Mouse (Mus musculus): ENCODE measurements around the gene Tm6sf2. TPM values are rescaled to one million over a fixed set of nuclear protein-coding genes. Genes with fewer than 3 reads are reported as not detected.

The Tm6sf2 gene
- 0.50 and 2.0 TPM in 2 replicates for polyA plus RNA-seq (2014; fragmentation: Nextera tagmentation; extraction: Ambion mirVana)

DNA sequence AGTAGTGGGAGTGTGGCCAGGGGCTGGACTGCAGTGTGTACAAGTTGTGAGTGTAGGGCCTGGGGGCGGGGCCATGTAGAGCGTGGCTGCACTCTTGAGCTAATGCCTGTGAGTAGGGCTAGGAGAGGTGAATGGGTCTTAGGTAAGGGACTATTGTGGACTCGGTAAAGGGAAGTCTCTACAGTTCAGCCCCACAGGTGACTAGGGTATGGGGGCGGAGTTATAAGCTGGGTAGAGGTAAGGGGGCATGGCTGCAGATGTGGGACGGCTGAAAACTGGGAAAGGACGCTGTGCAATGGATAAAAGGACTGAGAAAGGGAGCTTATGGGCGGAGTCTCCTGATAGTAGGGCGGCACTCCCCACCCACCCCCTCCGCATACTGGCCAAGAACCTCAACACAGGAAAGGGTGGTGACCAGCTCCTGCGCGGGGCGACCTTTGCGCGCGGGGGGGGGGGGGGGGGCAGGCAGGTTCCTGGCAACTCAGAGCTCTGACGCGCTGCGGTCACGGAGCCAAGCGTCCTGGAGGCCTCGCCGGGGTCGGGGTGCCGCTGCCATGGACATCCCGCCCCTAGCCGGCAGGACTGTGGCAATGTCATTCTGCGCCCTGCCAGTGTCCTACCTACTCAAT lies at the start of gene Tm6sf2:
Gene Tm6sf2, plus strand, starts transcription at position 484 of the 629 bp plus-strand sequence.
- Histone ChIP-seq H3K4me3 (ENCODE audit: control insufficient read depth in 1 of 2, insufficient read depth in 1 of 2, low read depth in 1 of 2, low read length in 2 of 2) (peak within 1 kb of the TSS; percentile 26 to 28), H3K27me3 (ENCODE audit: control insufficient read depth, insufficient read depth, low read length) (no peaks in the 10 kb centered on the region), H3K9me3 (ENCODE audit: control insufficient read depth, low read length) (no peaks in the 10 kb centered on the region), H3K4me1 (ENCODE audit: control insufficient read depth in 2 of 2, insufficient read depth in 2 of 2, low read length in 2 of 2) (peaks cover 13 to 21% of the 10 kb centered on the region in 2 experiments; a peak in 3 of 4 replicates), H3K36me3 (ENCODE audit: control insufficient read depth, insufficient read depth, low read length) (peaks cover 45% of the 10 kb centered on the region), H3K9ac (ENCODE audit: low read length) (peak within 1 kb of the TSS; percentile 57), H3K4me2 (ENCODE audit: low read length) (peak within 1 kb of the TSS; percentile 76), H3K27ac (replicated peaks in 1 of 2; ENCODE audit: control insufficient read depth in 1 of 2, insufficient read depth in 1 of 2, low read depth in 2 of 2, low read length in 2 of 2) (peak within 1 kb of the TSS in 1 of 2 experiments; percentile 19; a peak in 1 of 4 replicates)
- ATAC-seq (ENCODE audit: insufficient number of reproducible peaks, insufficient read depth, low FRiP score, low read depth) = peak; percentile 51
- WGBS = 10% methylated on average over 21 of the region's 27 CpGs

DNA sequence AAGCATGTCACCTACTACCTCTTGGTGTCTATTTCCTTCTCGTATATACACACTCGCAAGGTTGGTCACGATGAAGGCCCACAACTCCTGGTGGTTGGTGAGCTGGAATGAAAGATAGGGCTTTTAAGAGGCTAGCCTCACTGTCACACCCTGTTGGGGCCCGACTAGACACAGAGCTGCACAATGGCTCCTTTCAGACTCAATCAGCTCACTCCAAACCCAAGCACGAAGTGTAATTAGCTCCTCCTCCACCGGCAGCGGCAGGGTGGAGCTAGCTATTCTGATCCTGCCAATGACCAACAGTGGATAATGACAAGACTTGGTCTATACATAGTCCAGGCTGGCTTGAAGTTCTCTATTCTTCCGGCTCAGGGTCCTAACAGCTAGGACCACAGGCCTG lies 49.1 kb upstream of the Tm6sf2 start:
- Histone ChIP-seq H3K9ac (ENCODE audit: low read length) (no peak overlapping the region), H3K9me3 (ENCODE audit: control insufficient read depth, low read length) (no peaks in the 10 kb centered on the region), H3K4me2 (ENCODE audit: low read length) (no peak overlapping the region), H3K27me3 (ENCODE audit: control insufficient read depth, insufficient read depth, low read length) (no peaks in the 10 kb centered on the region), H3K4me1 (ENCODE audit: control insufficient read depth in 2 of 2, insufficient read depth in 2 of 2, low read length in 2 of 2) (no peaks in the 10 kb centered on the region), H3K4me3 (ENCODE audit: control insufficient read depth in 1 of 2, insufficient read depth in 1 of 2, low read depth in 1 of 2, low read length in 2 of 2) (no peak overlapping the region), H3K27ac (replicated peaks in 1 of 2; ENCODE audit: control insufficient read depth in 1 of 2, insufficient read depth in 1 of 2, low read depth in 2 of 2, low read length in 2 of 2) (no peak overlapping the region), H3K36me3 (ENCODE audit: control insufficient read depth, insufficient read depth, low read length) (peaks cover 100% of the 10 kb centered on the region)
- WGBS = 79% methylated on average over 8 of the region's 8 CpGs
- ATAC-seq (ENCODE audit: insufficient number of reproducible peaks, insufficient read depth, low FRiP score, low read depth) = no peak

DNA sequence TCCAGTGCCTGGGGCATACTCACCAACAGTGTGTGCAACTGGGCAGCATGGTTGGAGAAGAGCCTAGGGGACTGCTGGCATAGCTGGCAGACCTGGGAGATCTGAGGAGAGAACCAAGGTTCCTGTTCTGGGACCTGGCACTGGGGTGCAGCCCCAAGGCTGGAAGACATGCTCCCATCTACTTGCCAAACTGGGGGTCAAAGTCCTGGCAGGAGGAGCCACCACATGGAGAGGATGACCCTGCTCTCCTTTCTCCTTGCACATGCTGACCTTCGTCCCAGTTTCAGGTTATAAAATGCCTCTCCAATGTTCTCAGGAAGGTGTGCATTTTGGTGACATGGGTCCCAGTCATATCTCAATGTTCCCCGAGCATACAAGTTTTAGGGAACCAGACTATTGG lies 46.6 kb upstream of the Tm6sf2 start:
- Histone ChIP-seq H3K4me3 (ENCODE audit: control insufficient read depth in 1 of 2, insufficient read depth in 1 of 2, low read depth in 1 of 2, low read length in 2 of 2) (no peak overlapping the region), H3K27me3 (ENCODE audit: control insufficient read depth, insufficient read depth, low read length) (no peaks in the 10 kb centered on the region), H3K9me3 (ENCODE audit: control insufficient read depth, low read length) (no peaks in the 10 kb centered on the region), H3K27ac (replicated peaks in 1 of 2; ENCODE audit: control insufficient read depth in 1 of 2, insufficient read depth in 1 of 2, low read depth in 2 of 2, low read length in 2 of 2) (no peak overlapping the region), H3K36me3 (ENCODE audit: control insufficient read depth, insufficient read depth, low read length) (peaks cover 100% of the 10 kb centered on the region), H3K4me2 (ENCODE audit: low read length) (no peak overlapping the region), H3K4me1 (ENCODE audit: control insufficient read depth in 2 of 2, insufficient read depth in 2 of 2, low read length in 2 of 2) (0 out of 4 replicates have a peak, but pooled peaks cover 0 to 2% of the 10 kb centered on the region in 2 experiments), H3K9ac (ENCODE audit: low read length) (no peak overlapping the region)
- WGBS = 96% methylated on average over 2 of the region's 2 CpGs
- no peak for ATAC-seq (ENCODE audit: insufficient number of reproducible peaks, insufficient read depth, low FRiP score, low read depth)

GRCm38 (mm10) chr8:70030255-70030654 lies 42.5 kb upstream of the Tm6sf2 start:
- ATAC-seq (ENCODE audit: insufficient number of reproducible peaks, insufficient read depth, low FRiP score, low read depth) = no peak
- H3K27ac ChIP-seq (replicated peaks in 1 of 2; ENCODE audit: control insufficient read depth in 1 of 2, insufficient read depth in 1 of 2, low read depth in 2 of 2, low read length in 2 of 2) = peak overlapping the region; percentile 2 to 50; a peak in 2 of 4 replicates
- no peaks in the 10 kb centered on the region for H3K27me3 ChIP-seq (ENCODE audit: control insufficient read depth, insufficient read depth, low read length)
- H3K4me1 ChIP-seq (ENCODE audit: control insufficient read depth in 2 of 2, insufficient read depth in 2 of 2, low read length in 2 of 2) = 0 out of 4 replicates have a peak, but pooled peaks cover 0 to 2% of the 10 kb centered on the region in 2 experiments
- H3K4me3 ChIP-seq (ENCODE audit: control insufficient read depth in 1 of 2, insufficient read depth in 1 of 2, low read depth in 1 of 2, low read length in 2 of 2) = no peak overlapping the region
- WGBS = 64% methylated on average over 1 of the region's 1 CpGs
- H3K4me2 ChIP-seq (ENCODE audit: low read length) = no peak overlapping the region
- H3K9me3 ChIP-seq (ENCODE audit: control insufficient read depth, low read length) = no peaks in the 10 kb centered on the region
- H3K36me3 ChIP-seq (ENCODE audit: control insufficient read depth, insufficient read depth, low read length) = peaks cover 88% of the 10 kb centered on the region
- H3K9ac ChIP-seq (ENCODE audit: low read length) = no peak overlapping the region

DNA sequence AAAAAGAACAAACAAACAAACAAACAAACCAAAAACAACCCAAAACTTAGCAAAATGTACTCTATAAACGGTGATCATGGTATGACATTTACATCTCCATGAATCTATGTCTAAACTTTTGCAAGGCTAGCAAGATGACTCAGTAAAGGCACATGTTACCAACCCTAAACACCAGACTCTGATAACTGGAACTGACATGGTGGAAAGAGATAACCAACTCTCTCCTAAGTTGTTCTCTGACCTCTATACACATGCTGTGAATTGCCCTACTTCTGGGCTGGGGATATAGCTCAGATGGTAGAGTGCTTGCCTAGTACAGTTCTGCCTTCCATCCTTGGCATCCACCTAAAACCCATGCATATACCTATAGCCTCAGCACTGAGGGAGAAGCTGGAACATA lies 34.7 kb upstream of the Tm6sf2 start:
- no peak for ATAC-seq (ENCODE audit: insufficient number of reproducible peaks, insufficient read depth, low FRiP score, low read depth)
- Histone ChIP-seq H3K4me3 (ENCODE audit: control insufficient read depth in 1 of 2, insufficient read depth in 1 of 2, low read depth in 1 of 2, low read length in 2 of 2) (no peak overlapping the region), H3K4me1 (ENCODE audit: control insufficient read depth in 2 of 2, insufficient read depth in 2 of 2, low read length in 2 of 2) (peaks cover 0 to 21% of the 10 kb centered on the region in 2 experiments; a peak in 2 of 4 replicates), H3K36me3 (ENCODE audit: control insufficient read depth, insufficient read depth, low read length) (peaks cover 26% of the 10 kb centered on the region), H3K27me3 (ENCODE audit: control insufficient read depth, insufficient read depth, low read length) (no peaks in the 10 kb centered on the region), H3K27ac (replicated peaks in 1 of 2; ENCODE audit: control insufficient read depth in 1 of 2, insufficient read depth in 1 of 2, low read depth in 2 of 2, low read length in 2 of 2) (no peak overlapping the region), H3K9me3 (ENCODE audit: control insufficient read depth, low read length) (no peaks in the 10 kb centered on the region), H3K4me2 (ENCODE audit: low read length) (no peak overlapping the region), H3K9ac (ENCODE audit: low read length) (no peak overlapping the region)
- 83% methylated on average over 1 of the region's 1 CpGs for WGBS

DNA sequence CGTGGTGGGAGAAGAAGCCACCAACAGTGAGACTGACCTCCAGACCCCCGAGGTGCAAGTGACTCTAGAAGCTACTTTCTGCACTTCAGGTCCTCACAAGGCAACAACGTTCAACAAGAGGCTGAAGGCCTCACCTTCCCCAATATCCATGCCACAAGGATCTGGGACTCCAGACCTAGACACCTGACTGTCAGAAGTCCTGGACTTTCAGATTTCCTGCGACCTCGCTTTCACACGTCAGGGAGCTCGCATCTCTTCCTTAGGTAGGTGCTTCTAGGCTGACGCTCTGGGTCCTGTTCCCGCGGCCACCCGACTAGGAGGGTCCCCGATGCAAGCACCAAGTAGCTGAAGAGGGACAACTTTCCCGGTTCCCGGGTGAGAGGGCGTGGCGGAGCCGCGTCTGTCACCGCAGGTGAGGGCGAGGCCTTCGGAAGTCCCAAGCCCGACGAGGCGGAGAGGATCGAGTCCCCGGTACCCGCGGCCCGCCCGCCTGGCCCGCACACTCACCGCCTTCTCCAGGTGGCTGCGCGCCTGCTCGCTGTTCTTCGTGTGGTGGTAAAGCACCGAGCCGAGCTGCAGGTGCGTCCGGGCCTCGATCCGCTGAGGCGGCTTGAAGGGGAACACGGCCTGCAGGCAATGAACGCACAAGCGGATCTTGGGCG lies 30.7 kb upstream of the Tm6sf2 start:
- H3K4me2 ChIP-seq (ENCODE audit: low read length) = peak overlapping the region; percentile 90
- under 1% methylated on average over 47 of the region's 47 CpGs for whole genome bisulfite sequencing
- no peaks in the 10 kb centered on the region for H3K9me3 ChIP-seq (ENCODE audit: control insufficient read depth, low read length)
- H3K27me3 ChIP-seq (ENCODE audit: control insufficient read depth, insufficient read depth, low read length) = no peaks in the 10 kb centered on the region
- peak overlapping the region; percentile 99 for H3K9ac ChIP-seq (ENCODE audit: low read length)
- H3K4me1 ChIP-seq (ENCODE audit: control insufficient read depth in 2 of 2, insufficient read depth in 2 of 2, low read length in 2 of 2) = peaks cover 3 to 31% of the 10 kb centered on the region in 2 experiments; a peak in 3 of 4 replicates
- H3K27ac ChIP-seq (replicated peaks in 1 of 2; ENCODE audit: control insufficient read depth in 1 of 2, insufficient read depth in 1 of 2, low read depth in 2 of 2, low read length in 2 of 2) = peak overlapping the region in 1 of 2 experiments; percentile 80; a peak in 2 of 4 replicates
- peak; percentile 28 for ATAC-seq (ENCODE audit: insufficient number of reproducible peaks, insufficient read depth, low FRiP score, low read depth)
- peak overlapping the region; percentile 77 to 99 for H3K4me3 ChIP-seq (ENCODE audit: control insufficient read depth in 1 of 2, insufficient read depth in 1 of 2, low read depth in 1 of 2, low read length in 2 of 2)
- H3K36me3 ChIP-seq (ENCODE audit: control insufficient read depth, insufficient read depth, low read length) = 0 out of 2 replicates have a peak, but pooled peaks cover 8% of the 10 kb centered on the region

DNA sequence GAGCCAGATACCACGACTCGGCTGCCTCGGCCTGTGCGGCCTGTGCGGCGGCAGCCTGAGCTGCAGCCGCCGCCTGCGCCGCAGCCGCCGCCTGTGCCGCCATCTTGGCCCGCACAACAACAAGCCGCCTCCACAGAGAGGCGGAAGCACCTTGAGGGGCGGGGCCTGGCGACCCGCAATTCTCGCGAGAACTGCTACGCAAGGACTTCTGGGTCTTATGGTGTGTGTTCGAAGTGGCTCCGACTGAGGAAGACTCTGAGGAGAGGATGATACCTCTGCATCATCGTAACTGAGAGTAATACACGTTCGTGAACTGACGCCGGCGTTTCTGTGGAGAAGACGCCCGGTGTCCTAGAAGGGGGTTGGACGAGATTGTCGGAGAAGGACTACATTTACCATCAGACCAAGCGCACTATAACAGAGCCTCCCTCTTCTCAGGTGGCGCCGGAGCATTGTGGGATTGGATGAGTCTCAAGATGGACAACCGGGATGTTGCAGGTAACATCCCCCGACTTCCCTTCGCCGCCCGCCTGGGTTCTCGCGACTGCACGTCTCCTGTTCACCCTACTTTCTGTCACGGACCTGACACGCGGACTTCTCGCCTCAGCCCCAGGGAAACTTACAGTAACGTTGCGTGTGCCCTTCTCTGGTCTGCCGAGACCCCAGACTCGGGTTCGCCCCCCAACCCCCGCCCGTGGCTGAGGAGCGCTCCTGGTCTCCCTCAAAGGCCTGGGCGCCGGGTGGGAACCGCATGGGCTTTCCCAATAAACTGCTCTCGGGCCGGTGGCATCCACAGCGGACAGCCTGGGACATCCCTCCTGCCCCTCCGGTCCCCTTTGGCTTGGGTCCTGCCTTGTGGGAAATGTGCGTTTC lies 29.9 kb upstream of the Tm6sf2 start, which contains the start of the genes Mau2 and Sugp1:
Gene Mau2, minus strand, starts transcription at position 152 of the 873 bp plus-strand sequence.
Gene Sugp1, plus strand, starts transcription at position 231 of the 873 bp plus-strand sequence.
- WGBS = under 1% methylated on average over 65 of the region's 65 CpGs
- peak within 1 kb of the TSS; percentile 80 to 88 for H3K27ac ChIP-seq (replicated peaks in 1 of 2; ENCODE audit: control insufficient read depth in 1 of 2, insufficient read depth in 1 of 2, low read depth in 2 of 2, low read length in 2 of 2)
- H3K36me3 ChIP-seq (ENCODE audit: control insufficient read depth, insufficient read depth, low read length) = 0 out of 2 replicates have a peak, but pooled peaks cover 8% of the 10 kb centered on the region
- peak; percentile 91 for ATAC-seq (ENCODE audit: insufficient number of reproducible peaks, insufficient read depth, low FRiP score, low read depth)
- peak within 1 kb of the TSS; percentile 99 for H3K9ac ChIP-seq (ENCODE audit: low read length)
- no peaks in the 10 kb centered on the region for H3K9me3 ChIP-seq (ENCODE audit: control insufficient read depth, low read length)
- peak within 1 kb of the TSS; percentile 77 to 99 for H3K4me3 ChIP-seq (ENCODE audit: control insufficient read depth in 1 of 2, insufficient read depth in 1 of 2, low read depth in 1 of 2, low read length in 2 of 2)
- peak within 1 kb of the TSS; percentile 90 for H3K4me2 ChIP-seq (ENCODE audit: low read length)
- peaks cover 3 to 31% of the 10 kb centered on the region in 2 experiments; a peak in 3 of 4 replicates for H3K4me1 ChIP-seq (ENCODE audit: control insufficient read depth in 2 of 2, insufficient read depth in 2 of 2, low read length in 2 of 2)
- no peaks in the 10 kb centered on the region for H3K27me3 ChIP-seq (ENCODE audit: control insufficient read depth, insufficient read depth, low read length)
